Mouse (Mus musculus): ENCODE data around the gene Foxn2.

DNA sequence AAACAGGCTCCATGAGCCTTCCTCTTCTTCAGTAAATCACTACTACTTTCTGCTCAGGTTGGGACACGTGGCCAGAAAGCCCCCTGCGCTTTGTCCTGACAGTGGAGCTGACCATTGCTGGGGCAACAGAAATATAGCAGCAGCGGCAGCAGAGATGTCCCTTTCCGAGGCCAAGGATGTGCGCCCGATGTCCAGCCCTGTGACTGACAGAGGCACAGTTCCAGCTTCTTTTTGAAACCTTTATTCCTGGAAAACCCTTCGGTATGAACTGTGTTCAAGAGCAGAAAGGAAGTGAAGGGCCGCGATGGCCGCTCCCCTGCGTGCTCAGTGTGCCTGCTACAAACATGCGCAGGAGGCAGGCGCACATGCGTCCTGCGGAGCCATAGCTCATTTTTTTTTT, 65.4 kb downstream of the Foxn2 start:
- TF ChIP-seq MAX (IDR thresholded peaks at IDR 0.05; ENCODE audit: low read depth) (no peak), POLR2A (IDR thresholded peaks at IDR 0.05; ENCODE audit: insufficient read length, low read depth) (no peak), TCF12 (IDR thresholded peaks at IDR 0.05; ENCODE audit: insufficient read depth, poor library complexity, severe bottlenecking) (no peak), POLR2AphosphoS2 (IDR thresholded peaks at IDR 0.05; ENCODE audit: insufficient read length, low read depth) (no peak), E2F4 (IDR thresholded peaks at IDR 0.05; ENCODE audit: insufficient read depth) (no peak), MYOG (IDR thresholded peaks at IDR 0.05; ENCODE audit: control insufficient read depth in 1 of 3, insufficient read depth in 1 of 3, insufficient read length in 2 of 3, low read depth in 2 of 3) (no peak), MYOD1 (IDR thresholded peaks at IDR 0.05; ENCODE audit: control insufficient read depth in 1 of 3, insufficient read length in 2 of 3, low read depth in 2 of 3) (no peak), SRF (IDR thresholded peaks at IDR 0.05; ENCODE audit: control insufficient read depth, insufficient read length, low read depth) (no peak), TCF3 (IDR thresholded peaks at IDR 0.05; ENCODE audit: insufficient read length, low read depth) (no peak), USF1 (IDR thresholded peaks at IDR 0.05; ENCODE audit: low read depth) (no peak), CEBPB (IDR thresholded peaks at IDR 0.05; ENCODE audit: insufficient read depth, poor library complexity, severe bottlenecking) (no peak)
